Mouse (Mus musculus): ENCODE results near the gene Nedd9.

- TF ChIP-seq POLR2A (IDR thresholded peaks at IDR 0.05; ENCODE audit: extremely low read depth, insufficient read depth, low read length) (no peak), CTCF (IDR thresholded peaks at IDR 0.05; ENCODE audit: low read depth, low read length) (no peak)
Measured at GRCm38 (mm10) chr13:41343887-41344266, 143.3 kb downstream of the Nedd9 start.
